Mouse (Mus musculus) intestine, embryonic 16.5 days (tissue): ENCODE measurements around the gene Klkb1. TPM values are rescaled to one million over a fixed set of nuclear protein-coding genes. Genes with fewer than 3 reads are reported as not detected.
"Not testable (repeated sequence)": the region's sequence is repeated elsewhere in the genome, so short reads cannot be mapped to it uniquely, and the experiment has no call there.

Source experiments
- ATAC-seq: fragments of 200-750 bp; cut with Nextera tagmentation; 2 replicates; pipeline ENCODE4 v1.8.0; 2017; ENCODE audit warnings: moderate TSS enrichment, moderate library complexity
- H3K27ac ChIP-seq: fragments of 300-500 bp; sonication (generic); 2 replicates; pipeline ENCODE4 v1.5.1; 2014; ENCODE audit warnings: mild to moderate bottlenecking, low read length
- H3K27me3 ChIP-seq: fragments of 300-500 bp; sonication (generic); replicated peaks from 2 replicates; pipeline ENCODE4 v1.6.1; 2014; ENCODE audit warnings: low read length, control low read depth, mixed read lengths; ENCODE audit not compliant: control insufficient read depth, insufficient read depth
- H3K36me3 ChIP-seq: fragments of 300-500 bp; sonication (generic); 2 replicates; pipeline ENCODE4 v1.6.1; 2014; ENCODE audit warnings: low read length, control low read depth; ENCODE audit not compliant: control insufficient read depth, insufficient read depth
- H3K4me1 ChIP-seq: fragments of 300-500 bp; sonication (generic); 2 replicates; pipeline ENCODE4 v1.6.1; 2014; ENCODE audit warnings: low read length, control low read depth, mixed read lengths; ENCODE audit not compliant: control insufficient read depth, insufficient read depth
- H3K4me2 ChIP-seq: fragments of 300-500 bp; sonication (generic); 2 replicates; pipeline ENCODE4 v1.6.1; 2014; ENCODE audit warnings: low read depth, low read length, control low read depth
- H3K4me3 ChIP-seq: fragments of 300-500 bp; sonication (generic); 2 replicates; pipeline ENCODE4 v1.5.1; 2014; ENCODE audit warnings: mild to moderate bottlenecking, low read length
- H3K9ac ChIP-seq: fragments of 300-500 bp; sonication (generic); 2 replicates; pipeline ENCODE4 v1.6.1; 2014; ENCODE audit warnings: low read depth, low read length
- H3K9me3 ChIP-seq: fragments of 300-500 bp; sonication (generic); 2 replicates; pipeline ENCODE4 v1.6.1; 2016; ENCODE audit warnings: low read length, control low read depth; ENCODE audit not compliant: control insufficient read depth
- WGBS: fragments of 180-500 bp; shearing (Covaris S2); extraction: QIAGEN DNeasy Blood & Tissue Kit; methylation state at CpG from one replicate; pipeline ENCODE4 v1.1.7; 2014; 5-methylcytosine and 5-hydroxymethylcytosine counted together
- polyA plus RNA-seq: library from polyadenylated mRNA; unstranded; fragments of >200 nt; fragmentation: Nextera tagmentation; extraction: Ambion mirVana; gene quantifications from 2 replicates; pipeline ENCODE4 v1.2.1, GENCODE M21; 2015

The Klkb1 gene
- 0.07 and 0.09 TPM in 2 replicates for polyA plus RNA-seq

DNA sequence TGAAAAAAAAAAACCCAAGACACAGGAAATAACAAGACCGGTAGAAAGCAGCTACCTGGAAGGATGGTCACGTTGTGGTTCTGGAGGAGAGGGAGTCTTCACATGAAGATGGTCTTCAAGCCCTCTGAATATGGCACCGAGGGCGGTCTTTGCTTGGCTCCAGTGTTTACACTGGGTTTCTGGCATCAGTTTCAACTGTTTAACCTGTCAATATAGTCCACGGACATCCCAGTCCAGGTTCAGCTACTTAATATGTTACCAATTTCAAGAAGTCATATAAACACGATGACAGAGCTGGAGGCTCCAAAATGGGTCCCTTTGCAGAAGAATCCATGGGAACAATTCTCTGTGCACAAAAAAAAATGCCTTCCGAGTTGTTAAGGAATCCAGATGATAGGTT, at the start of gene Klkb1:
Klkb1 (minus strand) TSS at position 173 of the 400 bp plus-strand sequence.
- no peak for ATAC-seq
- H3K4me2 ChIP-seq = no peak within 1 kb of the TSS
- H3K27ac ChIP-seq = no peak within 1 kb of the TSS
- H3K4me3 ChIP-seq = no peak within 1 kb of the TSS
- WGBS = 71% methylated on average over 7 of the region's 7 CpGs
- no peaks in the 10 kb centered on the region for H3K36me3 ChIP-seq
- no peaks in the 10 kb centered on the region for H3K9me3 ChIP-seq
- no peaks in the 10 kb centered on the region for H3K4me1 ChIP-seq
- no peaks in the 10 kb centered on the region for H3K27me3 ChIP-seq
- H3K9ac ChIP-seq = no peak within 1 kb of the TSS

DNA sequence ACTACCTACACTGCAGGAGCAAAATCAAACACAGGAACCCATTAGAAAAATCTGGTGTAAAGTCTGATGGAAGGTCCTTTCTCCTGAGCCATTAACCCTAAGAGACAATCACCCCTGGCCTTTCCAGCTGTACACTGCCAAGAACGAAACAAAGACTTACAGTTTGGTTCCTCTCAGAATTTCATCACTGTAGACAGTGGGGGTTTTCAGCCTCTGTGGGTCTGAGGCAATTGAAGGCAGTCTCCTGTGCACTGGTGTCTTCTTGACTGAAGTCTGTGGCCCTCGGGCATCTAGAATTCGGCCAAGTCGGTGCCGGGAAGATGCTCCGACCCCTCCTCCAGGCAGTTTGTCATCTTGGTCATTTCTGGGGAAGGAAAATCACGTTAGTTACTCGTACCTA, 49.6 kb upstream of the Klkb1 start:
- H3K9ac ChIP-seq = no peak overlapping the region
- peaks cover 3% of the 10 kb centered on the region; the same call in 1 of the 2 replicates for H3K4me1 ChIP-seq
- no peak for ATAC-seq

DNA sequence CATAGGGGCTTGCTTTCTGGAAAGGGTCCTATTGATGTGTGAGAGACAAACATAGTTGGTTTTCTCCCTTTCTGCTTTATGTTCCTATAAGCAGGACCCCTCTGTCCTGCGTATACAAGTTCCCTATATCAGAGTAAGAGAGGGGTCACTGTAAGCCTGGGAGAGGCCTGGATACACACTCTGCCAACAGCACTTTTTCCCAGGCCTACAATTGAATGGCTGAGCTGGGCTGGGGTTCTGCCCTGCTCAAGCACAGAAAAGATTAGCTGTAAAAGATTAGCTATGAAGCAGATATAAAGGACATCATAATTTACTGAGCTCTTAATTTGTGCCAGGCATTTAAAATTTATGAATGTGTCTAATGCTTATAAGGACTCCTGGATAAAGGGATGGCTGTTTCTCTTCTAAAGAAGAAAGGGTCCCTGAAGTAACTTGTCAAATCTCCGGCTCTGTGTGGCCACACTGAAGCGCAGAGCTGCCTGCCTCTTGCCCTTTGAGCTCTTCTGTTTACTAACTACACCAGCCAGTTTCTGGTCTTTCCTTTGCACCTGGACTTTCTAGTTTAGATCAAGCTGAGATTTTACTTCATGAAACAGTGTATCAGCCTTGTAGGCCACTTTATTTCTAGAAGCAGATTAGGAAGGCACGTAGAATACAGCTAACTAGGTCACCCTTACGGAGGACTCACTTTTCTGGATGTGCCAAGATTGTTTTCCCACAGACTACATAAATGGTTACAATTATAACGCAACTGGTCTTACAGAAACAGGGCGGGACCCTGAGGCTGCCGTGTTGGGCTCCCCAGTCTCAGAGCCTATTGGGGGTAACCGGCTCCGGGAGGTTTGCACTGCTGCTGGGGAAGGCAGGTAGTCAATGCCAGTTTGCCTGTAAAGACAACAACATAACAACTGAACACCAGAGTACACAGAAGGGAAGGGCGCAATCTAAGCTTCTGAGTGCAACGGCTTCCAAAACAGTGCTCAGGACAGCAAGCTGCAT, 47.3 kb upstream of the Klkb1 start:
- ATAC-seq = peak; percentile 85
- Histone ChIP-seq H3K9ac (no peak overlapping the region), H3K4me3 (no peak overlapping the region), H3K4me1 (peaks cover 3% of the 10 kb centered on the region; the same call in 1 of the 2 replicates), H3K27ac (peak overlapping the region; percentile 17; the same call in 1 of the 2 replicates), H3K9me3 (no peaks in the 10 kb centered on the region), H3K27me3 (no peaks in the 10 kb centered on the region), H3K36me3 (no peaks in the 10 kb centered on the region), H3K4me2 (no peak overlapping the region)
- 70% methylated on average over 12 of the region's 12 CpGs for WGBS

More for the DNA sequence above, 49.6 kb upstream of the Klkb1 start:
- H3K27ac ChIP-seq = no peak overlapping the region
- no peak overlapping the region for H3K4me2 ChIP-seq
- no peaks in the 10 kb centered on the region for H3K27me3 ChIP-seq
- H3K9me3 ChIP-seq = no peaks in the 10 kb centered on the region
- no peaks in the 10 kb centered on the region for H3K36me3 ChIP-seq
- WGBS = 93% methylated on average over 8 of the region's 8 CpGs
- no peak overlapping the region for H3K4me3 ChIP-seq

DNA sequence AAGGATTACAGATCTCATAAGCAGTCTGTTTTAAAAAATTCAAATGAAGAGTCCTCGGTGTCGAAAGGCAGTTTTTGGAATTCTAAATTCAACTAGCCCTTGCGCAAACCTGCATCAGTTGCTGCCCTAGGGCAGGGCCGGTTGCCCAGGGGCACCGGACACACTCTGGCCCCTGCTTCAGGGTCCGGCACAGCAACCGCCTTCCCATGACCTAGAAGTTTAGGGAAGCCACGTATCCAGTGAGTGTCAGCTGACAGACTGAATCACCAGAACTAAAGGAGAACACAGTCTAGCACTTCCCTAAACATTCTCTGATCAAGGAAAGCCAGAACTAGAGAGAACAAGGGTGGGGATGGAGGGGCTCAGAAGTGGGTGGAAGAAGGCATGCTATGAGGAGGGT, 38.8 kb upstream of the Klkb1 start:
- WGBS = 16% methylated on average over 8 of the region's 8 CpGs
- peak; percentile 64 for ATAC-seq

DNA sequence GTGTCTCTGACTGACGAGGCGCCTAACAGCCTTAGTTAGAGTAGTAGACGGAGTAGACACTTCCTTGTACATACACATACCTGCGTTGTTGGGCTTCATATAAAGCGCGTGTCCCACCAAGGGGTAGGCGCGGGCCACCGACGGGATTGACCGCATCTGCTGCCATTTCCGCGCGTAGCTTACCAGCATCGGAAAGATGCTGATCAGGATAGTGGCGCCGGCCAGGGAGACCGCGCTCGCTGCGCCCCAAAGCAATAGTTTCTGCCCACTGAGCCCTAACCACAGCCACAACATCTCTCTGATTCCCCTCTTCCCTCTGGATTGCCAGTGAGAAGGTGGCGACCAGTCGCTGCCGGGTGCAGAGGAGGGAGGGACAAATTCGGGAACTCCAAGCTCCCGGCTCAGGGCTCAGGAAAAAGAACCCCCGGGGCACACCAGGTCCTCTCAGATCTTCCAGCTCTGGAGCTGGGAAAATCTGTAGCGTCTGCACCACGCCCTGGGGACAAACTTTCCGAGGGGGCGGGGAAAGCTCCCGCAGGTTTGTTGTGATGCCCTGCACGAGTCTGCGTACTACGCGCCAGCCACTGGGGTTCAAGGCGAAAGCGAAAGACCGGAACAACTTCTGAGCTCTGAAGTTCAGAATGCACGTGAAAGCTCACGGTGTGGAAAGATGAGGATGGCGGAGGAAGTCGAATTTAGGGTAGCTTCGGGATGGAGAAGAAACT, 38.2 kb upstream of the Klkb1 start, which contains the start of gene Cyp4v3:
Cyp4v3 (minus strand) TSS at position 532 of the 725 bp plus-strand sequence.
- H3K27me3 ChIP-seq = no peaks in the 10 kb centered on the region
- peak within 1 kb of the TSS; percentile 75 for H3K9ac ChIP-seq
- peak within 1 kb of the TSS; percentile 72 for H3K4me3 ChIP-seq
- peaks cover 9% of the 10 kb centered on the region for H3K4me1 ChIP-seq
- no peaks in the 10 kb centered on the region for H3K36me3 ChIP-seq
- H3K27ac ChIP-seq = no peak within 1 kb of the TSS
- peak within 1 kb of the TSS; percentile 92 for H3K4me2 ChIP-seq
- peak; percentile 92 for ATAC-seq
- under 1% methylated on average over 44 of the region's 44 CpGs for WGBS
- H3K9me3 ChIP-seq = no peaks in the 10 kb centered on the region

More for the DNA sequence above, 38.8 kb upstream of the Klkb1 start:
- H3K4me1 ChIP-seq = peaks cover 9% of the 10 kb centered on the region
- H3K4me3 ChIP-seq = peak overlapping the region; percentile 72
- H3K27me3 ChIP-seq = no peaks in the 10 kb centered on the region
- H3K27ac ChIP-seq = no peak overlapping the region
- peak overlapping the region; percentile 75 for H3K9ac ChIP-seq
- H3K9me3 ChIP-seq = no peaks in the 10 kb centered on the region
- no peaks in the 10 kb centered on the region for H3K36me3 ChIP-seq
- peak overlapping the region; percentile 92 for H3K4me2 ChIP-seq

DNA sequence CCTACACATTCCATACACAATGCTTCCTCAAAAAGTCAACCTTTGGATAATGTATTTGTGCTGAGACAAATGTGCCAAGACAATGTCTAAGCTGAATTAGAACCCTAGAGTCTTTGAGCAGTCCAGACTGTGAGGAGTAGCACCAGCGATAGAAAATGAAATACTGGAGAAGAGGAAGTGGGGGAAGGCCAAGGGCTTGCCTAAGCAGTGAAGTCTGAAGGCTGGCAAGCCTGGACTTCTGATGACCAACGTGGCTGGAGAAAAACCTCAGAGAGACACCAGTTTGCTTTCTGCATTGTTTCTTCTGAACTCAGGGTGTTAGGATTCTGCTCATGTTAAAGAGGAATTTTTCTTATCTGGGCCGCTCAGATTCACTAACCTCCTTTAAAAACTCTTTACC, 36.2 kb upstream of the Klkb1 start:
- 80% methylated on average over 3 of the region's 3 CpGs for WGBS
- no peak for ATAC-seq

DNA sequence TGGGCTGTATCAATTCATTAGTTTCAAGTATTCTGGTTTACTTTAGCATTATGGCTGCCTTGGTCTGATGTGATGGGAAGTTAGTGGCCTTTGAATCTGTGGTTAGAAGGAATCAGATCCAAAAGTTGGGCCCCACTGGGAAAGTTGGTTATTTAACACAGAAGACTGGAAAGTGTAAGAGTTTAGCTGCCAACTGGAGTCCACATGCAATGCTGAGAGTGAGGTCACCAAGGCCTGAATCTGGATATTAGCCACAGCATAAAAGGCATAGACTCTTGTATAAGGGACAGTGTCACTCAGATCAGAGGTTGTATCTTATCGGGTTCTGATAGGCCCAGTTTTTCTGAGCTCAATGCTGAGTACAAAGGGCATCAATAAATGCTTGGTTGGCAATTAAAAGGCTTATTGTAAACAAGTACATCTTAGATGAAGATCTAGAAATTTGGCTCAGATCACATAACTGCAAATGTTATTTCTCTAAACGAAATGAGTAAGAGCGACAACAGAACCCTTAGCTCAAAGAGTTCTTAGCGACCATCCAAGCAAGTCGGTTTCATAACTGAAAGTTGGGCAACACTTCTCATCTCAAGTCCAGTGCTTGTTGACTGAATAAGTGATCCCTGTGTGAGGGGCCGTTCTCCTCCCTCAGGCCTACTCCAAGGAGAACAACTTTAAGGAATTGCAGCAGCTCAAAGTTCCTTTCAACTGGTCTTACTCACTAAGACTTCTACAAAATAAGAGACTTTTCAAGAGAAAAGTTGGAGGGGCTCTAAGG, 34.7 kb upstream of the Klkb1 start:
- Histone ChIP-seq H3K27me3 (no peaks in the 10 kb centered on the region), H3K4me1 (peaks cover 9% of the 10 kb centered on the region), H3K4me3 (no peak overlapping the region), H3K9ac (no peak overlapping the region), H3K27ac (no peak overlapping the region), H3K9me3 (no peaks in the 10 kb centered on the region), H3K4me2 (no peak overlapping the region), H3K36me3 (no peaks in the 10 kb centered on the region)
- 88% methylated on average over 6 of the region's 6 CpGs for WGBS
- no peak for ATAC-seq

More for the DNA sequence above, 36.2 kb upstream of the Klkb1 start:
- H3K27ac ChIP-seq = no peak overlapping the region
- H3K9ac ChIP-seq = no peak overlapping the region
- no peaks in the 10 kb centered on the region for H3K36me3 ChIP-seq
- H3K4me1 ChIP-seq = peaks cover 9% of the 10 kb centered on the region
- no peaks in the 10 kb centered on the region for H3K27me3 ChIP-seq
- H3K9me3 ChIP-seq = no peaks in the 10 kb centered on the region
- H3K4me3 ChIP-seq = no peak overlapping the region
- H3K4me2 ChIP-seq = no peak overlapping the region

DNA sequence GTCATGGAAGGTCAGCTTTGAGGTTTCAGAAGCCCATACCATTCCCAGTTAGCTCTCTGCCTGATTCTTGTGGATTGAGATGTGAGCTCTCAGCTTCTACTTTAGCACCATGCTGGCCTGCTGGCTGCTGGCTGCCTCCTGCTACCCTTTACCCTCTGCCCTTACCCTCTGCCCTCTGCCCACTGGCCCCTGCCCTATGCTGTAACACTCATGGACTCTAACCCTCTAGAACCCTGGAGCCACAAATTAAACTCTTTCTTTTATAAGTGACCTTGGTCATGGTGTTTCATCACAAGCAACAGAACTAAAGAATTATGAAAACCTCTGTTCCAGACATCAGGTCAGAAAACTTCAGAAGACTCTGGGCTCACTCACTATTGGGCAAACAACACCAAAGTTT, 32.4 kb upstream of the Klkb1 start:
- not testable (repeated sequence) for H3K4me3 ChIP-seq, H3K4me1 ChIP-seq, H3K27me3 ChIP-seq, H3K36me3 ChIP-seq, H3K9ac ChIP-seq, H3K27ac ChIP-seq, ATAC-seq, H3K9me3 ChIP-seq, H3K4me2 ChIP-seq
